Mouse (Mus musculus) embryonic facial prominence, embryonic 13.5 days (tissue): ENCODE measurements around the gene Olfr1423. TPM values are rescaled to one million over a fixed set of nuclear protein-coding genes. Genes with fewer than 3 reads are reported as not detected.
"Not testable (repeated sequence)": the region's sequence is repeated elsewhere in the genome, so short reads cannot be mapped to it uniquely, and the experiment has no call there.

Experiments used
- ATAC-seq: fragments of 200-750 bp; cut with Nextera tagmentation; 2 replicates; pipeline ENCODE4 v1.8.0; 2017; ENCODE audit warnings: low read depth; ENCODE audit not compliant: insufficient number of reproducible peaks, insufficient read depth, low FRiP score, low TSS enrichment
- H3K27ac ChIP-seq: fragments of 300-500 bp; sonication (generic); 2 replicates; pipeline ENCODE4 v1.5.1; 2015; ENCODE audit warnings: moderate library complexity, mild to moderate bottlenecking, inconsistent platforms
- H3K27me3 ChIP-seq: fragments of 300-500 bp; sonication (generic); 2 replicates; pipeline ENCODE4 v1.6.1; 2015; ENCODE audit warnings: mild to moderate bottlenecking, inconsistent platforms
- H3K36me3 ChIP-seq: fragments of 300-500 bp; sonication (generic); 2 replicates; pipeline ENCODE4 v1.6.1; 2015; ENCODE audit warnings: mild to moderate bottlenecking, inconsistent platforms
- H3K4me1 ChIP-seq: fragments of 300-500 bp; sonication (generic); 2 replicates; pipeline ENCODE4 v1.6.1; 2015; ENCODE audit warnings: inconsistent platforms
- H3K4me2 ChIP-seq: fragments of 300-500 bp; sonication (generic); 2 replicates; pipeline ENCODE4 v1.6.1; 2015; ENCODE audit warnings: moderate library complexity, mild to moderate bottlenecking, inconsistent platforms
- H3K4me3 ChIP-seq: fragments of 300-500 bp; sonication (generic); 2 replicates; pipeline ENCODE4 v1.5.1; 2015; ENCODE audit warnings: mild to moderate bottlenecking, inconsistent platforms
- H3K9ac ChIP-seq: fragments of 300-500 bp; sonication (generic); 2 replicates; pipeline ENCODE4 v1.6.1; 2015; ENCODE audit warnings: mild to moderate bottlenecking, inconsistent platforms
- H3K9me3 ChIP-seq: fragments of 300-500 bp; sonication (generic); 2 replicates; pipeline ENCODE4 v1.6.1; 2016; ENCODE audit warnings: inconsistent platforms
- WGBS: fragments of 180-500 bp; shearing (Covaris S2); methylation state at CpG from one replicate; pipeline ENCODE4 v1.1.7; 2015; ENCODE audit warnings: mixed read lengths; 5-methylcytosine and 5-hydroxymethylcytosine counted together
- polyA plus RNA-seq: library from polyadenylated mRNA; unstranded; fragments of >200 nt; fragmentation: Nextera tagmentation; extraction: Ambion mirVana; gene quantifications from 2 replicates; pipeline ENCODE4 v1.2.1, GENCODE M21; 2015

The Olfr1423 gene
- polyA plus RNA-seq, 1 experiment from 2014 or later: not detected

DNA sequence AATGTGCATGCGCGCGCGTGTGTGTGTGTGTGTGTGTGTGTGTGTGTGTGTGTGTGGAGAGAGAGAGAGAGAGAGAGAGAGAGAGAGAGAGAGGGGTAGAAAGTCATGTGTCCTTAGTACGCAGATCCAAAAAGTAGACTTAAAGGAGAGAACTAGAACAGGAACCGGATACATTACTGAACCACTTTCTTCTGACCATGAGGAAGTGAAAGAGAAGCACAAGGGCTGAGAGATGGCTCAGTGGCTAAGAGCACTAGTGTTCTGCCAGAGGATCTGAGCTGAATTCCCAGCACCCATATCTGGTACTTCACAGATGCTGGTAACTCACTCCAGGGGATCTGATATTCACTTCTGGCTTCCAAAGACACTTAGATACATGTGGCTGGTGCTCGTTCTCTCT, 51.8 kb downstream of the Olfr1423 start:
- Histone ChIP-seq H3K9ac (no peak overlapping the region), H3K36me3 (peaks cover 80% of the 10 kb centered on the region), H3K9me3 (no peaks in the 10 kb centered on the region), H3K27me3 (no peaks in the 10 kb centered on the region), H3K27ac (no peak overlapping the region), H3K4me1 (no peaks in the 10 kb centered on the region), H3K4me3 (no peak overlapping the region), H3K4me2 (no peak overlapping the region)
- no peak for ATAC-seq
- 93% methylated on average over 7 of the region's 7 CpGs for WGBS

DNA sequence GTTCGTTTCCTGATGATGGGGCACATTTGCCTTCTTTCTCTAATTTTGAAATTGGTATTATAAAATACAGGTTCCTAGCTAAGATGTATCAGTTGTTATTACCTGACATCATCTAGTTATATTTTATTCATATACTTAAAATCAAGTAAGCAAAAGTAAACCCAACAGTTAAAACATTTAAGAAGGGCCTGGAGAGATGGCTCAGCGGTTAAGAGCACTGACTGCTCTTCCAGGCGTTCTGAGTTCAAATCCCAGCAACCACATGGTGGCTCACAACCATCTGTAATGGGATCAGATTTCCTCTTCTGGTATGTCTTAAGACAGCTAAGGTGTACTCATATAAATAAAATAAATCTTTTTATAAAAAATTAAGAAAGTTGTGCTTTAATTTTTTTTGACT, 53.3 kb downstream of the Olfr1423 start:
- no peaks in the 10 kb centered on the region for H3K4me1 ChIP-seq
- H3K4me2 ChIP-seq: no peak overlapping the region
- no peak for ATAC-seq
- peaks cover 83% of the 10 kb centered on the region for H3K36me3 ChIP-seq
- H3K9ac ChIP-seq: no peak overlapping the region
- H3K4me3 ChIP-seq: no peak overlapping the region
- no peaks in the 10 kb centered on the region for H3K27me3 ChIP-seq
- no peak overlapping the region for H3K27ac ChIP-seq
- WGBS: 84% methylated on average over 3 of the region's 3 CpGs
- no peaks in the 10 kb centered on the region for H3K9me3 ChIP-seq

GRCm38 (mm10) chr19:11984614-11985013, 56.5 kb downstream of the Olfr1423 start:
- H3K36me3 ChIP-seq: peaks cover 84% of the 10 kb centered on the region
- not testable (repeated sequence) for H3K4me3 ChIP-seq, H3K9ac ChIP-seq, H3K27ac ChIP-seq, ATAC-seq, H3K4me1 ChIP-seq, H3K4me2 ChIP-seq, H3K9me3 ChIP-seq, H3K27me3 ChIP-seq
- WGBS: 79% methylated on average over 5 of the region's 5 CpGs

Other genes starting within 250 kb of the Olfr1423 start
- gene Stx3, start 221.9 kb downstream of the Olfr1423 start, polyA plus RNA-seq: 9.2 and 11.2 TPM in 2 replicates
- not detected in 2 replicates for gene Olfr1417, start 202.1 kb downstream of the Olfr1423 start, polyA plus RNA-seq
- gene Olfr1418, start 180.3 kb downstream of the Olfr1423 start, polyA plus RNA-seq: not detected in 2 replicates
- gene Olfr1419, start 166.2 kb downstream of the Olfr1423 start, polyA plus RNA-seq: not detected in 2 replicates
- gene Olfr1420, start 154.8 kb downstream of the Olfr1423 start, polyA plus RNA-seq: 0.37 TPM in 1 of 2 replicates, not detected in the other
- gene Patl1, start 128.9 kb downstream of the Olfr1423 start, polyA plus RNA-seq: 18.9 and 20.5 TPM in 2 replicates
- 5.0 and 7.0 TPM in 2 replicates for gene Osbp, start 75.4 kb downstream of the Olfr1423 start, polyA plus RNA-seq
- gene Olfr1424, start 21.4 kb upstream of the Olfr1423 start, polyA plus RNA-seq: not detected in 2 replicates
- not detected in 2 replicates for gene Olfr1425, start 36.4 kb upstream of the Olfr1423 start, polyA plus RNA-seq
- gene Olfr1426, start 50.7 kb upstream of the Olfr1423 start, polyA plus RNA-seq: not detected in 2 replicates
- not detected in 2 replicates for gene Olfr1427, start 62.0 kb upstream of the Olfr1423 start, polyA plus RNA-seq
- not detected in 2 replicates for gene Olfr1428, start 74.6 kb upstream of the Olfr1423 start, polyA plus RNA-seq
- gene Olfr76, start 81.9 kb upstream of the Olfr1423 start, polyA plus RNA-seq: not detected in 2 replicates
- gene Olfr1555-ps1, start 128.8 kb upstream of the Olfr1423 start, polyA plus RNA-seq: not detected in 2 replicates
- not detected in 2 replicates for gene Olfr1431, start 159.3 kb upstream of the Olfr1423 start, polyA plus RNA-seq
- not detected in 2 replicates for gene Olfr1432, start 191.3 kb upstream of the Olfr1423 start, polyA plus RNA-seq
- not detected in 2 replicates for gene Olfr262, start 200.3 kb upstream of the Olfr1423 start, polyA plus RNA-seq
- gene Olfr235, start 219.7 kb upstream of the Olfr1423 start, polyA plus RNA-seq: 0.19 TPM in 1 of 2 replicates, not detected in the other
- 0.47 TPM in 1 of 2 replicates, not detected in the other for gene Olfr1434, start 238.5 kb upstream of the Olfr1423 start, polyA plus RNA-seq